Mouse (Mus musculus): ENCODE measurements around the gene Nckap5. TPM values are rescaled to one million over a fixed set of nuclear protein-coding genes. Genes with fewer than 3 reads are reported as not detected.
A peak's percentile ranks its signal among the peaks of the same experiment; 100 is the strongest.

Gene Nckap5
- total RNA-seq, 2 experiments from 2014 or later: 39.0 to 79.2 TPM

GRCm38 (mm10) chr1:126557791-126558294, 272.8 kb downstream of the Nckap5 start:
- DNase-seq: no peak

GRCm38 (mm10) chr1:126547979-126548378, 282.6 kb downstream of the Nckap5 start:
- no peak for DNase-seq

- no peak for DNase-seq
These were observed 286.1 kb downstream of the Nckap5 start for GRCm38 (mm10) chr1:126544471-126544870.

- DNase-seq: no peak
These were observed 293.3 kb downstream of the Nckap5 start for GRCm38 (mm10) chr1:126537223-126537757.

GRCm38 (mm10) chr1:126535527-126535926, 295.1 kb downstream of the Nckap5 start:
- DNase-seq: no peak

- peak in 1 of 2 experiments; percentile 25 for DNase-seq
These were observed 296.6 kb downstream of the Nckap5 start for GRCm38 (mm10) chr1:126534046-126534445.

- no peak for DNase-seq
These were observed 302.5 kb downstream of the Nckap5 start for GRCm38 (mm10) chr1:126528043-126528598.

GRCm38 (mm10) chr1:126518067-126518466, 312.5 kb downstream of the Nckap5 start:
- DNase-seq: no peak

GRCm38 (mm10) chr1:126517427-126517826, 313.2 kb downstream of the Nckap5 start:
- DNase-seq: no peak

GRCm38 (mm10) chr1:126515054-126515756, 315.4 kb downstream of the Nckap5 start:
- DNase-seq: no peak

- DNase-seq: no peak
These were observed 318.7 kb downstream of the Nckap5 start for GRCm38 (mm10) chr1:126511835-126512445.

- DNase-seq: no peak
These were observed 325.9 kb downstream of the Nckap5 start for GRCm38 (mm10) chr1:126504717-126505116.

GRCm38 (mm10) chr1:126502741-126503140, 327.9 kb downstream of the Nckap5 start:
- DNase-seq: no peak

- no peak for DNase-seq
These were observed 333.9 kb downstream of the Nckap5 start for GRCm38 (mm10) chr1:126496722-126497121.

GRCm38 (mm10) chr1:126492206-126493071, 338.2 kb downstream of the Nckap5 start:
- DNase-seq: peak; percentile 75

- DNase-seq: no peak
These were observed 339.2 kb downstream of the Nckap5 start for GRCm38 (mm10) chr1:126491412-126491811.

- DNase-seq: no peak
These were observed 340.3 kb downstream of the Nckap5 start for GRCm38 (mm10) chr1:126490256-126490655.

- DNase-seq: peak; percentile 90 to 91
These were observed 345.9 kb downstream of the Nckap5 start for GRCm38 (mm10) chr1:126484664-126485087.

GRCm38 (mm10) chr1:126483665-126484064, 346.9 kb downstream of the Nckap5 start:
- DNase-seq: peak; percentile 46 to 71

GRCm38 (mm10) chr1:126481459-126482228, 349.0 kb downstream of the Nckap5 start:
- no peak for DNase-seq

GRCm38 (mm10) chr1:126473044-126473443, 357.6 kb downstream of the Nckap5 start:
- no peak for DNase-seq

Data from adrenal gland, postnatal 36 days (tissue).